Mouse (Mus musculus) urinary bladder, postnatal 25 days (tissue): ENCODE results near the gene Nacc1.
A peak's percentile ranks its signal among the peaks of the same experiment; 100 is the strongest.
"Not testable (repeated sequence)": the region's sequence is repeated elsewhere in the genome, so short reads cannot be mapped to it uniquely, and the experiment has no call there.

Experiments used
- DNase-seq: peaks from one replicate; pipeline ENCODE4 v3.0.0; 2022; ENCODE audit warnings: low spot score

The Nacc1 gene

GRCm38 (mm10) chr8:84698929-84699401 is 11.3 kb upstream of the Nacc1 start:
- DNase-seq = no peak

DNA sequence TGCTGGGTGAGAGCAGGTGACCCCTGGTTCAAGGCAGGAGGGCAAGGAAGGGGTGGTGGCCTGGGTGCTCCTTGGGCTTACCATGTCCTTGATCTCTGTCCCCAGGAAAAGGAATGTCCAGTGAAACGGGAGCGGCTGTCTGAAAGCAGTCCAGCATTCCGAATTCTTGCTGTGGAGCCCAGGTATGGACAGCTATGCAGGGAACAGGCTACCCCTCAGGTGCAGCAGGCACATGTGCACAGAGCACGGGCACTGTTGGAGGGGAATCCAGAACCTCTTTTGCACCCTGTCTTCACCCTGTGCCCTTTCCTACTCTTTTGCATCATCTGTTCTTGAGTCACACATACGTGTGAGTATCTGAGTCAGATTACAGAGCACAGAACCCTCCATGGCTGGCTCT is 10.6 kb upstream of the Nacc1 start:
- no peak for DNase-seq

DNA sequence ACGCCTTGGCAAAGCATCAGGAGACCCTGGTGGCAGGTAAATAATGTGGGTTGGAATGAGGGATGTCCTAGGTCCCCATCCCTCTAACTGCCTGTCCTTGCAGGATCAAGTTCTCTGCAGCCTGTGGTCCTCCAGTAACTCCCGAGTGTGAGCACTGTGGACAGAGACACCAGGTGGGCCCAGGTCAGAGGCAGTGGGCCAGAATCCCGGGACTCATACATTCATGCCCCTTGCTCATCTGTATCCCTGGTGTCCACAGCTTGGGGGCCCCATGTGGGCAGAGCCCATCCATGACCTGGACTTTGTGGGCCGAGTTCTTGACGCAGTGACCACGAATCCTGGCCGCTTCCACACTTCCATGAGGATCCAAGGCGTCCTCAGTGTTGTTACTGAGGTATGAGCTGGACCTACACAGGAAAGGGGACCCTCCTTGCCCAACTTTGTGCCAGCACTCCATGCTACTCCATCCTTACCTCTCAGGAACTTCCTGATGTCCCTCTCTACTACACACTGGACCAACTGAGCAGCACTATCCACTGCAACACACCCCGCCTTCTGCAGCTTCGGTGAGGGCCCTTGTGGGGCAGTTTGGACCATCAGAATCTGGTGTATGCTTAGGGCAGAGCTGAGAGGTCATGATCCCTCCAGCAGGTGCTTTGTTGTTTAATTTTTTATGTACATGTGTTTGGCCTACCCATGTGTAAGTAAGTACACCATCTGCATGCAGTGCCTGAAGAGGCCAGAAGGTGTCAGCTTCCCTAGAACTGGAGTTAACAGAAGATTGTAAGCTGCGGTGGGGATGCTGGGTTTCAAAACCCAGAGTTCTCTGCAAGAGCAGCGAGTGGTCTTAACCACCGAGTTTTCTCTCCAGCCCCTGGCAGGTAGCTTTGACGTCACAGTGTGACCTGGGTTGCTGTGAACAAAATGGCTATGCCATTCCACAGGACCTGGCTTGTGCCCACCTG is 9.8 kb upstream of the Nacc1 start:
- DNase-seq = no peak

GRCm38 (mm10) chr8:84695140-84695539 is 7.5 kb upstream of the Nacc1 start:
- no peak for DNase-seq

- no peak for DNase-seq
Measured at GRCm38 (mm10) chr8:84693332-84693731, 5.7 kb upstream of the Nacc1 start.

DNA sequence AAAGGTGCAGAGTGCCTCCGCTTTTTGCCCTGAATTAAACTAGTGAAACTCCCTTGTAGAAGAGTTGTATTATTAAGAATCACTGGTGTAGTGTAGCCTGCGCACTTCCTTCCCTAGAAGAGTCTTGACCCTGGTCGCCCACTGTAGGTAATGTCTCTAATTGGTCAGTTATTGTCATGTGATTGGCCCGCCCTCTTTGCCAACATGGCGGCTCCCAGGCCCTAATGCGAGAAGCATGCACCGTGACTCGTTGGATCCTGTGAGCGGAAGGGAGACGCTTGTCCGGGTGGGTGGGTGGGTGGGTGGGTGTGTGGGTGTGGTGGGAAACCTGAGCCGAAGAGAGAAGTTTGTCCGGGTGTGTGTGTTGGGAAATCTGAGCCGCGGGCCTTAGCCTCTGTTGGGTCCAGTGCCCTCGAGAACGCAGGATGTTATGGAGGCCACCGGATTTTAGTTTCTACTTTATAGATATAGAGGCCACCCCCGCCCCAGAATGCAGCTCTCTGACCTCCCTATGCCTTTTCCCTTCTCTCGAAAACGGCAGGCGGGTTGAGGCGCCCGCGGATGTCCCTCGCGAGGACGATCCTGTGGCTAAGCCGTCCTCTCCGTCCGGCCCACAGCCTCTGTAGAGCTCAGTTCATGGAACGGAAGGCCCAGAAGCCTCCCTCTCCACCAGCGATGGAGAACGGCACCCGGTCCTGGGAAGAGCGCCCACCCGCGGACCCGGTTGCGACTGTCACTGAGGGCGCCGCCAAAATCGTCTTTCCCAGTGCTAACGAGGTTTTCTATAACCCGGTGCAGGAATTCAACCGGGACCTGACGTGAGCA is 1.6 kb upstream of the Nacc1 start:
- peak; percentile 85 for DNase-seq

DNA sequence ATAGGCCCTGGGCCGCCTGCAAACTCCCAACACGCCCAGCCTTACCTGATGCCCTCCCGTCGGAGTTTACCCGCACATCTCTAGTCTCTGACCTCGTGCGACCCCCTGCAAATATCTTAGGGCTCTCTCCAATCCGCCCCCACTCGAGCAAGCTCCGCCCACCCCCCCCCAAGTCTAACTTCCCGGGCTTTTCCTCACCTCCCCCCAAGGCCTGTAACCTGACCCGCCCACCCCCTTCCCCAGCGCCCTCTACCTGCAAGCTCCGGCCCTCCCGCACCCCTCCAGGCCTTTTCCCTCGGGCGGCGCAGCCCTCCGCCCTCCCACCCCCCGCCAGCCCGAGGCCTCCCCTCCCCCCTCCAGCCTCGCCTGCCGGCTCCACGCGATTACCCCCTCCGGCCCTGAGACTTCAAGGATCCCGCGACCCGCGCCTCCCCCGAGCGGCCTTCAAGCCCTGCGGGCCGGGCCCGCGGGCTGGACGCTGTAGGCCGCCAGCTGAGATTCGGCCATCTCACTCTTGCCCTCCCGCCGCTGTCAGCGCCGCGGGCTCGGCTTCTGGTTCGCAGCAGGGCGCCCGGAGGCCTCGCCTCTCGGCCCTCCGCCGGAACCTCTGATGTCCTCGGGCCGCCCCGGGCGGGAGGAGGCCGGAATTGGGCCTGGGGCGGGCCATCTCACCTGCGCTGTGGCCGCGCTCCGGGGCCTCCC is 508 bp downstream of the Nacc1 start:
- no peak for DNase-seq

DNA sequence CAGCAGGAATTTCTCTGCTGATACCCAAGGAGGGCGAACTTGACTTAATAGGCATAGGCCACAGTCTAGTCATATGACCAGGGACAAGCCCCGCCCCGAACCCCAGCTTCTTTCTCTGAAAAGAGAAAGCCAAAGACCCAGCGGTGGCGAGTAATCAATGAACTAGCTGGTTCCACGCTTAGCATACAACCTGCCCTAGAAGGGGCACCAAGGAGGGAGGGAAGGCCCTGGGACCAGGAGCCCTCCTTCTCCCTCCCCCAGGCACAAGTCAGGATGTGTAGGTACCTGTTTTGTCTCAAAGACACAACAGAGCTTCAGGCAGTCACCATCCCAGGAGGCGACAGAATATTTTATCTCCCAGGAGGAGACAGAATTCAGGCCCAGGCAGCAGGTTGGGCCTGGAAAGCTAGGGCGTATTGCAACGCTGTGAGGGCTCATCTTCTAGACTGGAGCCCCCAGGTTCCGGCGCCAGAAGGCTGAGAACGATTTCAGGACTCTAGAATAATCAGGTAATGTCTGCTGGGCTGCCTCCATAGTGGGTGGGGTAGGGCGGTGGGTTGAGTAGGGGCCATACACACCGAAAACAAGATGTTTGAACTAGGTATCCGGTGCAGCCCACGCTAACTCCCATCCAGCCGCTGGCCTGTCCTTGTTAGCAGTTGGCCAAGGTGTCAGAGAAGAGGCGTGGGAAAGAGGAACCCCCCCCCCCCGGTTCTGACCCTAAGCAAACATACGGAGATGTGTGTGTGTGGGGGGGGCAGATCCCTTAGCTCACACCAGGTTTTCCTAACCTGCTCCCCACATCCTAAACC is 1.3 kb downstream of the Nacc1 start, which contains the start of gene Trmt1:
Trmt1 (plus strand) TSS at position 117 of the 812 bp plus-strand sequence.
- DNase-seq = no peak

- DNase-seq = no peak
Measured at GRCm38 (mm10) chr8:84684537-84684936, 3.1 kb downstream of the Nacc1 start.

DNA sequence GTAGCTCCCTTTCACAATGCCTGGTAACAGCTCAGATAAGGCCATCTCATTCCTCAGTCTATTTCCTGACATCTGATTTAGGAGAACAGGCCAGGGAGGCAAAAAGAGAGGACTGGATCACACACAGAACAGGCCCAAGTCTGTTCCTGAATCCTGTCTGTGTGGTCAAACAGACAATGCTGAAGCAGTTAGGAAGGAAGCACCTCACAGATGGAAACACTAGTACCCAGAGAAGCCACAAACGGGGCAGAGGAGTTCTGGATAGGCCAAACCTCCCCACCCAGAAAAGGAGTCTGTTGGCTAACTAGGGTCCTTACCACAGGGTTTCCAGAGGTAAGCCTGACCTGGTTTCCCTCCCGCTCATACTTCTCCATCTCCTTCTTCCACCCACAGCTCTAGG is 5.4 kb downstream of the Nacc1 start:
- DNase-seq = no peak

DNA sequence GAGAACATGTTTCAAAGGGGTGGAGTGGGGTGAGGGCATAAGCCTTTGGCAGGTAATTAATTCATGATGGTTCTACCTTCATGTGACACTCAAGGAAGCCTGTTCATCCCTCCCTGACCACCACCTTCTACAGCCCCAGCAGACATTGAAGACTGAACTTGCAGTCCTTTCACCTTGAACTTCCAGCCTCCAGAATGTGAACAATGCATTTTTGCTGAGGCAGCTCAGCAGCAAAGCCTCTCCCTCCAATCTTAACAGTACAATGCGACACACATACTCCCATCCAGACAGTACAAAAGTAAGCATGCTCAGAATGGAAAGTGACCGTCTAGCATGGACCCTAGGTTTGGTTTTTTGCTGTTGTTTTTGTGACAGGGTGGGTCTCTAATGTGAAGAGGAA is 6.2 kb downstream of the Nacc1 start:
- DNase-seq = no peak

DNA sequence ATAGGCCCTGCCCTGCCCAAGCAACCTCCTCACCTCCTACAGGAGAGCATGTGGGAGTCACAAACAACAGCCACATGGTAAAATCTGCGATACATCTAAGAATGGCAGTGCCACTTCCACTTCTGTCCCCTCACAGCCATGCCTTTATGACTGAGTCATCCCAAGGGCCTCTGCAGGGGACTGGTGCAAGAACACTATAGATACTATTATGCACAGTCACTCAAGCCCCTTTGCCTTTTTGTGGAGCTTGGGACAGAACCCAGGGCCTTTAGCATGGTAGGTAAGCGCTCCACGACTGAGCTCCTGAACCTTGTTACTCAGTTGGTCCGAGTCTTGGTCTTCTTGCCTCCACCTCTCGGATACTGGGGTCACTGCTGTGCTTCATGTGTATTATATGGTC is 10.4 kb downstream of the Nacc1 start:
- DNase-seq = no peak

- DNase-seq = not testable (repeated sequence)
Measured at GRCm38 (mm10) chr8:84670295-84671006, 17.2 kb downstream of the Nacc1 start.

DNA sequence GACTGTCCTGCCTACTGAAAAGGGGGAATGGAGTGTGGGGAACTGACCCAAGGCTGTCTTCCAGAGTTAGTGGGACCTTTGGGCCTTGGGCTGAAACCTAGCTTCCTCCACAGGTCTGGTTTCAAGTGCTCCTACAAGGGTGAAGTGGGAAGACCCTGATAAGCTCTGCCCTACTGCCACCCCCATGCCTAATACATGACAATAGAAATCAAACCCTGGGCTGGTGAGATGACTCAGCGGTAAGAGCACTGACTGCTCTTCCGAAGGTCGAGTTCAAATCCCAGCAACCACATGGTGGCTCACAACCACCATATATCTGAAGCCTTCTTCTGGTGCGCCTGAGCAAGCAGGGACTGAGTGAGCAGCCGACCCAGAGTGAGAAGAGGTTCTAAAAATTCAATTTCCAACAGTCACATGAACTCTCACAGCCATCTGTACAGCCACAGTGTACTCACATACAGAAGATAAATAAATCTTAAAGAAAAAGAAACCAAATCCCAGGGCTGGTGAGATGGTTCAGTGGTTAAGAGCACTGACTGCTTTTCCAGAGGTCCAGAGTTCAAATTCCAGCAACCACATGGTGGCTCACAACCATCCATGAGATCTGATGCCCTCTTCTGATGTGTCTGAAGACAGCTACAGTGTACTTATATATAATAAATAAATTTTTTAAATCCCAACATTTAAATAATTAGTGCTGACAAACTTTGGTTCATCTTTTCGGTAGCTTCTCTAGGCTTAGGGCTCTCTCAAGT is 18.8 kb downstream of the Nacc1 start:
- no peak for DNase-seq

DNA sequence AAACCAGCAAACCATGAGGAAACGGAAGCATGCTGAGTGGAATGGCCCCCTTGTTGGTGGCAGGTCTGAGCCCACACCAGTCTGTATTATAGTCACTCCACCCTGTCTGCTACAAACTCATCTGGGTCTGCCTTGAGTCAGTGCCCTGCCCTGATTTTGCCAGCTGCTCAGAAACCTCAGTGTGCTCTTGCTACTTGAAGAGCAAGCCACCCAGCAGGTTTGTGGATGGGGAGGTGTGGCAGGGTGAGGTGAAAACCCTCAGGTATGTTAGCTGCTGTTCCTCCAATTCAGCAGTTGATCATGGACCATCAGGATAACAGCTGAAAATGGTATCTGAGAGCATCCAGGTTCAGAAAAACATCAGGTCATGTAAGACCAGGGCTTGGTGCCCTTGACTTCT is 19.6 kb downstream of the Nacc1 start:
- DNase-seq = no peak

DNA sequence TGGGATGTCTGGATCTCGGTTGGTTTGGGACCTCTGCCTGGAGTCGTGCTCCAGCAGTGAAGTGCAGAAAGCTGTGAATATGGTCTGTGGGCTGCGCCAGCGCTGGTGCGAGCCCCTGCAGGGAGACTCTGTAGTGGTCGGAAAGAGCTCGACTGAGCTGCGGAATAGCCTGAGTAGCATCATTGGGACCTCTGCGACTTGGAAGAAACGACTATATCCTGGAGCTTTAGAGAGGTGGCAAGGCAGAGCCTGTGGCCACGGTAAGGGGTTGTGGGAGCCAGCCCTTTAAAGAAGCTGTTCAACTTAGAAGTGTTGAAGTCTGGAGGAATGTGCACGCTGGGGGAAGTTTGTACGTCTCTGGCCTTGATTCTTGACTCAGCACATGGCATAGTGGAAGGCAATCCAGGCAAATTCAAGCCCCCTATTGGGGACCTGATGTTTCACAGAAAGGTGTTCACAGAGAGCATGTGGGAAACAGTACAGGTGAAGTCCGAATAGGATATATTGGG is 22.2 kb downstream of the Nacc1 start:
- DNase-seq = no peak

DNA sequence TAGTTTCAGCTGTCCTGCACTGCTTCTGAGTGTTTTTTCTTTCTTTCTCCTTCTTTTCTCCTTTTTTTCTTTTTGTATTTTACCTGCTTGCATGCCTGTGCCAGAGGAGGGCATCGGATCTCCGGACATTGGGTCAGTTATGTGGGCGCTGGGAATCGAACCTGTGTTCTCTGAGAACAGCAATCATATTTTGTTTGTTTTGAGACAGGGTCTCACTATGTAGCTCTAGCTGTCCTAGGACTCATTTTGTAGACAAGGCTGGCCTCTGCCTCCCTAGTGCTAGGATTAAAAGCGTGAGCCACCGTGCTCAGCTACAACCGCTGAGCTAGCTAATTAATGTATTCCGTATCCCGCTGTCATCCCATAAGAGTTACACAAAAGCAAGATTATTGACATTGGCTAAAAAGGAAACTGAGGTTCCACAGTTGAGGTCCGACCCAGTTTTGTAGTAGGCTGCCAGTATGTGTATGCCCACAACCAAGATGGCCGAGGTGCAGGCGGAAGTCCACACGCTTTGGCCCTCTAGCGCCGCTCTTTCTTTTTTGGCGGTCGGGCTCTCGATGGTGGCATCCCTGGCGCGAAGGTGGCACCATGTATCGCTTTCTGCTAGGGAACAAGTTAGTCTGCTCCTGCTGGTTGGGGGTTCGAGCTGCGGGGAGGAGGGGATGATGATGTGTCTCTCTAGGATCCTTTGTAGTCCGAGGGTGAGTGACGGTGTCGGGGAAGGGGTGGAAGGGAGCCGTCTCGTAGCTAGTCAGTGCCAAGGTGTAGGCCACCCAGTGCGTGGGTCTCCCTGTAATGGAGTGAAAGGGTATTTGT is 22.9 kb downstream of the Nacc1 start:
- DNase-seq = peak; percentile 67

DNA sequence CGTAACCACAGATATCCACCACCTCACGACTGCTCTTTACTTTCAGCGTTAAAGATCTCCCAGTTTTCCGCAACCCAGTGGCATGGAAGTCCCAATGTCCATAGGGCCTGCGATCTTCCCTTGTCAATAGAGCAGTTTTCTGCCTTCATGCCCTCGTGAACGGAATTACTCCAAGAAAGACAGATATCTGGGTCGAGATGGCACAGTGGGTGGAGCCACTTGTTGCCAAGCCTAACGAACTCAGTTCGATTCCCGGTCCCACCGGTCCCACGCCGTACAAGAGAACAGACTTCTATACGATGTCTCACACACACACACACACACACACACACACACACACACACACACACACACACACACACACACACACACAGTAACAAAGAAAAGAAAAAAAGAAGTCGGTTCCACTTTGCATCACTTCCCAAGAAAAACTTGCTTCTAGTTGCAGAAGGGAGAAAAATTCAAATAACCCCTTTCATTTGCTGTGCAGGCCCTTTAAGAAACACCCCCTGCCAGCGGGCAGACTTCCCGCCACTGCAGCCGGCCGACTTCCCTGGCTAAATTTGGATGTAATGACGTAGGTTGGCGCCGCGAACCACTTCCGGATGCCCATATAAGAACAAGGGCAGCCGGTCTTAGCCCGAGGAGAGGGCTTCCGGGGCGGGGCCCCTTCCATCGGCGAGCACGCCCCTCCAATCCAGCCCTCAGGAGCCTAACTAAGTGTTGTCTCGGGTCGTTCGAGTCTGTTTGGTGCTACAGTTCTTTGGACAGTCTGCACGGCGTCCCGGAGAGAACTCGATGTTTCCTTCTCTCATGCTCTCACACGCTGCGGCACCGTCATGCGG is 24.0 kb downstream of the Nacc1 start:
- peak; percentile 95 for DNase-seq
